Mouse (Mus musculus) ovary, adult 2 months (tissue): Measurements from ENCODE around the gene Atp8b3. TPM values are rescaled to one million over a fixed set of nuclear protein-coding genes. Genes with fewer than 3 reads are reported as not detected.

ENCODE experiments used
- polyA plus RNA-seq: library from polyadenylated mRNA; depleted of rRNA; stranded (reverse); fragments of >200 nt; gene quantifications from 2 replicates; pipeline ENCODE4 v1.2.3, GENCODE M21; 2012; rRNA removed

Atp8b3 gene
- polyA plus RNA-seq = 0.19 and 0.22 TPM in 2 replicates

DNA sequence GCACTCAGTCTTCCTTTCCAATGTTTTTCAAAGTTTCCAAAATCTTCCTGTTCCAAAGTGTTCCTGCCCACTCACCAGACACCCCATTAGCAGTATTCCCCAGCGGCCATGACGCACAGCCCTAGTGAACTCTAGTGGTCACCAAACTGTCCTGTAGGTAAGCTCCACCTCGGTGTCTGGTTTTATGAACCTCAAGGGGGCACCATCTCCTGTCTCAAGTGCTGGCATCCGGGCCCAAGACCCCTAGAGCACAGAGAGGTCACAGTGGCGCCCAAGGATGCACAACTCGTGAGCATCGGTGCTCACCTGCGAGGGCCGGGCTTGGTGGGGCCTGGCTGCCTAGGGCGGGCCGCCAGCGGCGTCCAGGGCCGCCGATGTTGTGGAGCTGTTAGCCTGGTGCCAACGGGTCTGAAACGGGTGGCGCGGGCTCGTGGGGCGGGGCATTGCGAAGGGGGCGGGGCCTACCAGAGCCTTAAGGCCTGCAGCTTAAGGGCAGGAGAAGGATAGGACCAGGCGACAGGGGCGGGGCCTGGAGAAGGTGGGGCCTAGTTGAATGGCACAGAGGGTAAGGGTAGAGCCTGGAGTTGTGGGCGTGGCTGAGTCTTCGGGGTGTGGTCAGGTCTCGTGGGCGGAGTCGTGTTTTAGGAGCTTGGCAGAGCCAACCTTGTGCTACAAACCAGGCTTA is at the start of gene Atp8b3:
Gene Atp8b3 (minus strand): TSS at position 415 of the 685 bp plus-strand sequence.

DNA sequence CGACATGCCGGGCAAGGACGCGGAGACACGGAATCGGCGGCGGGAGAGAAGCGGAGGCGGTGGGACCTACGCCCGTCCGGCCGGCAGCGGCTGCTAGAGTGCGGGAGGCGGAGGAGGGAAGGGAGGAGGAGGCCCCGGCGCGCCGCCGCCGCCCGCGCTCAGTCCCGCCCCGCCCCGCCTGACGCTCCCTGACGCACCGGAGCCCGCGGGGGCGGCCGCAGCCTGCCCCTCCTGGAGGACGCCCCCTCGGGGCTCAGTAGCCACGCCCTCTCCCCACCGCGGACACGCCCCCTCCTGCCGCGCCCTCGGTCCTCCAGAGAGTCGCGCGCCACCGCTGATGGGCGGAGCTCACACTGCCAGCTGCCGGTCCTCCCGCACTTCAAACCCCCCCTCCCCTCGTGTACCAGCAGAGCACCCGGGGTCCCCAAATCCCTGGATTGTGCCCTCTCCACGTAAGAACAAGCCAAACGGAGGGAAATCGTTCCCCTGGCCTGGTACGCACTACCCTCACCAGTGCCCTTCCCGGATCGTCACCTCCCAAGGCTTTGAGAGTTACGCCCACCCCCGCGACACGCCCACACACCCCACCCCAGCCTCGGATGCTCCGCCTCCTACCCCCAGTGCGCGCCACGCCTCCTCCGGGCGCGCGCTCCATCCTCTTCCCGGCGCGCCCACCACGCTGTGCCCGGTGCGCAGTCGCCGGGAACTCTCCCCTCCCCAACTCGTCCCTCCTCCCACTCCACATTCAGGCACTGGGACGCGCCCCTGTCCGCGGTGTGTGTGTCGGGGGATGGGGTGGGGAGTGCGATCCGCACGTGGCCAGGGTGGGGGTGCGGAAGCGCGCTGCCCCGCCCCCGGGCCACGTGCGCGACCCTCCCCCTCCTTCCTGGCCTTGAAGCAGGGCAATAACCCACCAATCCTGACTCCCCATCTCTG is 38.5 kb upstream of the Atp8b3 start, which contains the start of gene Klf16:
Gene Klf16 (minus strand): TSS at position 127 of the 936 bp plus-strand sequence.

DNA sequence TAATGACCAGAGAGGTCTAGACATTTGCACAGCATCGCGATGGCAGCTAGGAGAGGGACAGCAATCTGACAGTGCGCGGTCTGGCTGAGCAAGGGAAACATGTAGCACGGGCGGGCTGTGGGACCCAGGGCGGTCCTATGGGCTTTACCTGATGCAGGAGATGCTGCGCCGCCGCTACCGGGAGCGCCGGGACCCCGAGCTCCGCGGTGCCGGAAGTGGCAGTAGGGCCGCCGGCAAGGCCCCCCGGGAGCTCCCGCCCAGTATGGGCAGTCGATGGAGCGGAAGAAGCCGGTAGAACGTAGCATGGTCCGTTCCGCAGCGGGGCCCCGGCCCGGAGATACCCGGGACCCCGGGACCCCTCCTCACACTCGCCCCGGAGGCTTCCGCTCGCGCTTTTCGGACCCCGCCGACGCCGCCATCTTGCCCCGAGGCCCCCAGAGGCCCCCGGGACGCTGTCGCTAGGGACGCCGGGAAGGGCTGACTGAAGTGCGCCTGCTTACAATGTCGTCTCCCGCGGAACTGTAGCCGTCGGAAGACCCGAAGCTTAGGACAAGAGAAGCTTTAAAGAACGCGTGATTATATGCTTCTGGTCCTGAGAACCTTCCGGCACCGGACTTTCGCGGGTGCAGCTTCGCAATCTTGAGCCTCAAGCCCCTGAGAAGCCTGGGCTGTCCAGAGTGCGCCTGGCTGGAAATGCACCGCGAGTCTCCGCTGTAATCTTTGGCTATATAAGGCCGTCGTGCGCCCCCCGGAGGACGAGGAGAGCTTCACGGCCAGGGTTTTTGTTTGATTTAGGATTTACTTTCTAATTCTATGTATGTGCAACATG is 22.4 kb upstream of the Atp8b3 start, which contains the start of gene Rexo1:
Gene Rexo1 (minus strand): TSS at position 445 of the 829 bp plus-strand sequence.

DNA sequence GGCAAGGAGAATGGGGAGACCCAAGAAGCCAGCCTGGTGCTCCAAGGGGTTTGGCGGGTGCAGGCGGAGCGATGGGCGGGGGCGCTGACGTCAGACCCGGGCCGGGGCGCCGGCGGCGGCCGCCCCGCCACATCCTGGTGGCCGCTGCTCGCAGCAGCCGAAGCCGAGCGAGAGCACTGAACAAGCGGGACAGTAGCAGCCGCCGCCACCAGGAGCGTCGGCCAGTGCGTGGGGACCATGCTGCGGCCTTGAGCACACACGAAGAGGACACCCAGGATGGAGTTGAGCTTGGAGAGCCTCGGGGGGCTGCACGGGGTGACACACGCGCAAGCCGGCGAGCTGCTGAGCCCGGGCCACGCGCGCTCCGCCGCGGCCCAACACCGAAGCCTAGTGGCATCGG is 44.2 kb downstream of the Atp8b3 start, which contains the start of gene Onecut3:
Gene Onecut3 (plus strand): TSS at position 104 of the 400 bp plus-strand sequence.

Other genes starting within 250 kb of the Atp8b3 start
- 1,795 and 1,851 TPM in 2 replicates for gene Rps15, start 246.7 kb downstream of the Atp8b3 start, polyA plus RNA-seq
- gene Apc2, start 243.1 kb downstream of the Atp8b3 start, polyA plus RNA-seq = 3.4 and 4.0 TPM in 2 replicates
- 71.0 and 75.2 TPM in 2 replicates for gene 2310011J03Rik, start 218.6 kb downstream of the Atp8b3 start, polyA plus RNA-seq
- 17.4 and 20.3 TPM in 2 replicates for gene Pcsk4, start 209.6 kb downstream of the Atp8b3 start, polyA plus RNA-seq
- 8.6 and 13.7 TPM in 2 replicates for gene Reep6, start 209.2 kb downstream of the Atp8b3 start, polyA plus RNA-seq
- gene Adamtsl5, start 190.7 kb downstream of the Atp8b3 start, polyA plus RNA-seq = 18.5 and 21.2 TPM in 2 replicates
- gene Plk5, start 182.7 kb downstream of the Atp8b3 start, polyA plus RNA-seq = 8.2 and 10.0 TPM in 2 replicates
- 95.3 and 114 TPM in 2 replicates for gene Mex3d, start 151.5 kb downstream of the Atp8b3 start, polyA plus RNA-seq
- gene Mbd3, start 139.6 kb downstream of the Atp8b3 start, polyA plus RNA-seq = 266 and 282 TPM in 2 replicates
- gene Uqcr11, start 132.3 kb downstream of the Atp8b3 start, polyA plus RNA-seq = 1,515 and 1,936 TPM in 2 replicates
- gene Tcf3, start 105.5 kb downstream of the Atp8b3 start, polyA plus RNA-seq = 199 and 209 TPM in 2 replicates
- gene Onecut3, start 44.3 kb downstream of the Atp8b3 start, polyA plus RNA-seq = 0.02 and 0.06 TPM in 2 replicates
- gene Rexo1, start 22.4 kb upstream of the Atp8b3 start, polyA plus RNA-seq = 98.1 and 124 TPM in 2 replicates
- gene Klf16, start 38.2 kb upstream of the Atp8b3 start, polyA plus RNA-seq = 57.0 and 74.9 TPM in 2 replicates
- gene Abhd17a, start 51.2 kb upstream of the Atp8b3 start, polyA plus RNA-seq = 395 and 572 TPM in 2 replicates
- gene Scamp4, start 63.7 kb upstream of the Atp8b3 start, polyA plus RNA-seq = 130 and 147 TPM in 2 replicates
- 31.5 and 40.6 TPM in 2 replicates for gene Adat3, start 63.8 kb upstream of the Atp8b3 start, polyA plus RNA-seq
- 4.1 and 4.6 TPM in 2 replicates for gene Gm49322, start 66.9 kb upstream of the Atp8b3 start, polyA plus RNA-seq
- gene Csnk1g2, start 83.7 kb upstream of the Atp8b3 start, polyA plus RNA-seq = 331 and 342 TPM in 2 replicates
- gene Btbd2, start 117.9 kb upstream of the Atp8b3 start, polyA plus RNA-seq = 158 and 164 TPM in 2 replicates
- 264 and 300 TPM in 2 replicates for gene Mknk2, start 139.0 kb upstream of the Atp8b3 start, polyA plus RNA-seq
- gene Mob3a, start 162.9 kb upstream of the Atp8b3 start, polyA plus RNA-seq = 39.8 and 44.2 TPM in 2 replicates
- 58.7 and 66.7 TPM in 2 replicates for gene Izumo4, start 163.1 kb upstream of the Atp8b3 start, polyA plus RNA-seq
- 146 and 168 TPM in 2 replicates for gene Ap3d1, start 203.1 kb upstream of the Atp8b3 start, polyA plus RNA-seq
- gene Dot1l, start 216.1 kb upstream of the Atp8b3 start, polyA plus RNA-seq = 45.9 and 51.9 TPM in 2 replicates